Mouse (Mus musculus): Measurements from ENCODE around the gene Prss45. TPM values are rescaled to one million over a fixed set of nuclear protein-coding genes. Genes with fewer than 3 reads are reported as not detected.
A peak's percentile ranks its signal among the peaks of the same experiment; 100 is the strongest.

Gene Prss45
- polyA plus RNA-seq, 1 experiment from 2014 or later = 0.10 TPM

DNA sequence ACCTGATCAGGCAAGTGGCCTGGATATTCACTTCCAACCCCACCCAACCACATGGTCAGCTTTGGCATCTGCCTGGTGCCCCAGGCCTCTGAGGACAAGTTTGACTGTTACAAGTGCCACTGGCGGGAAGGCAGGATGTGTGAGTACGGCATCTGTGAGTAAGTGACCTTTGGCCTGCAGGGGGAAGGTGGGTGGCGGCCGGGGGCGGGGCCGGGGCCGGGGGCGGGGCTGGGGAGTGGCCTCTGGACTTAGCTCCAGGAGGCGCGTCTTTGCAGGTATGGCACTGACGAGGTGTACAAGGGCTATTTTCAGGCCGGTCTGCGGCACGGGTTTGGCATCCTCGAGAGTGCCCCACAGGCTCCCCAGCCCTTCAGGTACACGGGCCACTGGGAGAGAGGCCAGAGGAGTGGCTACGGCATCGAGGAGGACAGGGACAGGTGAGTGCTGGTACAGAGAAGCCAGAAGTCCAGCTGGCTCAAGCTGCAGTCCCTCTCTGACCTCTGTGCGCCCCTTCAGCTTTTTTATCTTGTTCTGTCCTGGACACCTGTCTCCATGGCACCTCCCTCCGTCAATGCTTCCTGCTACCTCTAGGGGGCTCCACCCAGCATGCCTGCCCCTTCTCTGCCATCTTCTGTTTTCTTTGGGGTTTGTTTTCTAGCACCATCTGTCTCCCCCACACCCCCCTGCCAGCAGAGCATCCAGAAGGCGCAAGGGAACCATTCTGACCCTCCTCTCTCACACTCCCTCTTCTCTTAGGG, 55.8 kb downstream of the Prss45 start:
- H3K4me3 ChIP-seq = peak overlapping the region; percentile 24; the same call in 1 of the 2 replicates
- peaks cover 39% of the 10 kb centered on the region for H3K4me1 ChIP-seq
- H3K9me3 ChIP-seq = no peaks in the 10 kb centered on the region
- DNase-seq (ENCODE audit: low spot score) = no peak
- H3K36me3 ChIP-seq = no peaks in the 10 kb centered on the region
- H3K27me3 ChIP-seq (ENCODE audit: insufficient read depth, poor library complexity, severe bottlenecking) = peaks cover 62% of the 10 kb centered on the region
- 10% methylated on average over 21 of the region's 21 CpGs for whole genome bisulfite sequencing
- H3K27ac ChIP-seq = 0 out of 2 replicates have a peak overlapping the region, but pooled peaks have one; percentile 16

Other genes starting within 250 kb of the Prss45 start
- 28.5 and 32.3 TPM in 2 replicates for gene Nradd, start 210.1 kb upstream of the Prss45 start, polyA plus RNA-seq (2016; fragmentation: Nextera tagmentation; extraction: Ambion mirVana)
- 2.4 and 3.1 TPM in 2 replicates for gene Nbeal2, start 180.4 kb upstream of the Prss45 start, polyA plus RNA-seq (2016; fragmentation: Nextera tagmentation; extraction: Ambion mirVana)
- gene Ccdc12, start 178.1 kb upstream of the Prss45 start, polyA plus RNA-seq (2016; fragmentation: Nextera tagmentation; extraction: Ambion mirVana) = 159 and 189 TPM in 2 replicates
- 1,835 and 3,713 TPM in 2 replicates for gene Myl3, start 92.7 kb upstream of the Prss45 start, polyA plus RNA-seq (2016; fragmentation: Nextera tagmentation; extraction: Ambion mirVana)
- 41.3 and 49.7 TPM in 2 replicates for gene Pth1r, start 87.4 kb upstream of the Prss45 start, polyA plus RNA-seq (2016; fragmentation: Nextera tagmentation; extraction: Ambion mirVana)
- not detected in 2 replicates for gene Prss42, start 36.4 kb upstream of the Prss45 start, polyA plus RNA-seq (2016; fragmentation: Nextera tagmentation; extraction: Ambion mirVana)
- gene Prss44, start 20.6 kb upstream of the Prss45 start, polyA plus RNA-seq (2016; fragmentation: Nextera tagmentation; extraction: Ambion mirVana) = 0.32 TPM in 1 of 2 replicates, not detected in the other
- not detected in 2 replicates for gene Prss43, start 7.9 kb upstream of the Prss45 start, polyA plus RNA-seq (2016; fragmentation: Nextera tagmentation; extraction: Ambion mirVana)
- gene Prss46, start 9.9 kb downstream of the Prss45 start, polyA plus RNA-seq (2016; fragmentation: Nextera tagmentation; extraction: Ambion mirVana) = not detected in 2 replicates
- 0.43 and 0.45 TPM in 2 replicates for gene Prss50, start 23.4 kb downstream of the Prss45 start, polyA plus RNA-seq (2016; fragmentation: Nextera tagmentation; extraction: Ambion mirVana)
- 0.91 and 1.6 TPM in 2 replicates for gene Als2cl, start 45.3 kb downstream of the Prss45 start, polyA plus RNA-seq (2016; fragmentation: Nextera tagmentation; extraction: Ambion mirVana)
- gene Tmie, start 45.5 kb downstream of the Prss45 start, polyA plus RNA-seq (2016; fragmentation: Nextera tagmentation; extraction: Ambion mirVana) = 0.17 and 0.68 TPM in 2 replicates
- gene Fam240a, start 82.3 kb downstream of the Prss45 start, polyA plus RNA-seq (2016; fragmentation: Nextera tagmentation; extraction: Ambion mirVana) = not detected in 2 replicates
- 0.51 and 1.3 TPM in 2 replicates for gene Tdgf1, start 111.6 kb downstream of the Prss45 start, polyA plus RNA-seq (2016; fragmentation: Nextera tagmentation; extraction: Ambion mirVana)
- 0.68 and 1.3 TPM in 2 replicates for gene Lrrc2, start 117.0 kb downstream of the Prss45 start, polyA plus RNA-seq (2016; fragmentation: Nextera tagmentation; extraction: Ambion mirVana)
- 0.15 TPM in 1 of 2 replicates, not detected in the other for gene Rtp3, start 156.0 kb downstream of the Prss45 start, polyA plus RNA-seq (2016; fragmentation: Nextera tagmentation; extraction: Ambion mirVana)
- 0.40 TPM in 1 of 2 replicates, not detected in the other for gene Ltf, start 184.7 kb downstream of the Prss45 start, polyA plus RNA-seq (2016; fragmentation: Nextera tagmentation; extraction: Ambion mirVana)
- 2.6 and 3.0 TPM in 2 replicates for gene Ccrl2, start 222.9 kb downstream of the Prss45 start, polyA plus RNA-seq (2016; fragmentation: Nextera tagmentation; extraction: Ambion mirVana)

All from heart, embryonic 10.5 days (tissue).